Comparison of ENCODE assay signal across 14 mouse cellular contexts in the genomic region with DNA sequence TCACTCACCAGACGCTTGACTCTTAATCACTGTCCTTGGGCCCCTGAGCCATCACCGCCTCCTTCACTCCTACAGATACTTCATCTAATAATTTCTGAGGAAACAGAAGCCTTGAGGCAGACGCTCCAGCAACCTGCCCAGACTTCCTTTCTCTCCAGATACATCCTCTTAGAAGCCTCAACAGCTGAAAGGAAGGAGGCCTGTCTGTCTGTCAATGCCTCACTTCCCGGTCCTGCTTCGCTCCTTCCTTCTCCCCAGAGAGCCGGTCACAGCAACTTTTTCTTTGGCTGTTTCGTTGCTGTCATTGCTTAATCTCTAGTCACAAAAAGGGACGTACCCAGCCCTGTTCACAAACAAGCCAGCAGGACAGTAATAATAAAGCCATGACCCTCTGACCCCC. TPM values are rescaled to one million over a fixed set of nuclear protein-coding genes. Genes with fewer than 3 reads are reported as not detected.
DNase-seq lines count a peak whose midpoint lies in the region; ATAC-seq lines count a peak whose summit lies in the region.
"Had no signal": no experiment of that assay in that cellular context is flagged by ENCODE, and none has a peak within 500 bp of the region (broad histone marks: within the 10 kb centered on the region; RNA-seq: fewer than 3 reads in every experiment).

No protein-coding gene starts in this region.

- no peak overlapping the region for H3K9ac ChIP-seq in heart, embryonic 12.5 days
- H3K9ac ChIP-seq in liver, embryonic 15.5 days = no peak overlapping the region
- H3K9ac ChIP-seq: hindbrain, embryonic 15.5 days had no signal

- H3K4me1 ChIP-seq in heart, embryonic 12.5 days (replicated peaks) = peaks cover 39% of the 10 kb centered on the region
- H3K4me1 ChIP-seq in liver, embryonic 15.5 days (replicated peaks) = peaks cover 48% of the 10 kb centered on the region
- H3K4me1 ChIP-seq: hindbrain, embryonic 15.5 days; midbrain, embryonic 10.5 days had no signal

- peak; percentile 95 for DNase-seq in heart, adult 11 months
- peak; percentile 19 for DNase-seq in lung, postnatal 36 days
- DNase-seq in lung, postnatal 14 days = no peak
- DNase-seq in Muller cell, postnatal 12 days (ENCODE audit: inconsistent ontology term) = no peak
- no peak for DNase-seq in adrenal gland, adult 18-20 months (ENCODE audit: low spot score in 2 of 2)
- no peak for DNase-seq in spleen, adult 12 weeks (ENCODE audit: low spot score)
- DNase-seq: adrenal gland, adult 8-10 months; cerebellum, postnatal 10 days; kidney, postnatal 14 days; thymus, adult 18-20 months had no signal

- WGBS in heart, embryonic 12.5 days = 31% methylated on average over 8 of the region's 8 CpGs
- WGBS in liver, embryonic 15.5 days (ENCODE audit: insufficient replicate concordance) = 13% methylated on average over 8 of the region's 8 CpGs

- no peaks in the 10 kb centered on the region for H3K36me3 ChIP-seq in heart, embryonic 12.5 days
- no peaks in the 10 kb centered on the region for H3K36me3 ChIP-seq in liver, embryonic 15.5 days (replicated peaks)
- H3K36me3 ChIP-seq: hindbrain, embryonic 15.5 days; midbrain, embryonic 10.5 days had no signal

- H3K27ac ChIP-seq in heart, embryonic 12.5 days (ENCODE audit: poor library complexity, severe bottlenecking) = no peak overlapping the region
- H3K27ac ChIP-seq in liver, embryonic 15.5 days (replicated peaks) = peak overlapping the region; percentile 67
- H3K27ac ChIP-seq: hindbrain, embryonic 15.5 days; midbrain, embryonic 10.5 days had no signal

- no peak overlapping the region for H3K4me2 ChIP-seq in heart, embryonic 12.5 days
- H3K4me2 ChIP-seq in liver, embryonic 15.5 days = peak overlapping the region; percentile 36
- H3K4me2 ChIP-seq: hindbrain, embryonic 15.5 days had no signal

- H3K27me3 ChIP-seq in heart, embryonic 12.5 days (replicated peaks) = no peaks in the 10 kb centered on the region
- no peaks in the 10 kb centered on the region for H3K27me3 ChIP-seq in liver, embryonic 15.5 days
- H3K27me3 ChIP-seq: hindbrain, embryonic 15.5 days had no signal

- H3K9me3 ChIP-seq in heart, embryonic 12.5 days (replicated peaks) = no peaks in the 10 kb centered on the region; the same call in 1 of the 2 replicates
- no peaks in the 10 kb centered on the region for H3K9me3 ChIP-seq in liver, embryonic 15.5 days (replicated peaks)
- H3K9me3 ChIP-seq: hindbrain, embryonic 15.5 days; midbrain, embryonic 10.5 days had no signal

- no peak for ATAC-seq in heart, embryonic 12.5 days (ENCODE audit: insufficient number of reproducible peaks, low FRiP score)
- ATAC-seq in liver, embryonic 15.5 days (ENCODE audit: insufficient read depth) = peak; percentile 22

- H3K4me3 ChIP-seq in heart, embryonic 12.5 days = no peak overlapping the region
- peak overlapping the region; percentile 24 for H3K4me3 ChIP-seq in liver, embryonic 15.5 days (replicated peaks)
- H3K4me3 ChIP-seq: hindbrain, embryonic 15.5 days; midbrain, embryonic 10.5 days had no signal

RNA-seq across cellular contexts. Expression of gene Hk2, which starts 50.0 kb away (rescaled TPM):
- polyA plus RNA-seq in heart, embryonic 12.5 days (2016; fragmentation: Nextera tagmentation; extraction: Ambion mirVana) = 35.0 and 35.2 TPM in 2 replicates
- polyA plus RNA-seq in liver, embryonic 15.5 days (2015; fragmentation: Nextera tagmentation; extraction: Ambion mirVana) = 4.7 and 5.2 TPM in 2 replicates
- 100 to 1,000 TPM; 143 to 231 TPM for total RNA-seq in adrenal gland, adult 18-20 months (2021)

Comparison
In these comparisons a context has a peak if more than half of its experiments do, and no peak if none do; other contexts are left out.
1. DNase-seq: peak in heart, adult 11 months (single experiment) and lung, postnatal 36 days (single experiment); none in lung, postnatal 14 days (single experiment), Muller cell, postnatal 12 days (single experiment), adrenal gland, adult 18-20 months (0 of 2) and spleen, adult 12 weeks (single experiment).